Mouse (Mus musculus): ENCODE results near the gene Tubd1.
A peak's percentile ranks its signal among the peaks of the same experiment; 100 is the strongest.

Tubd1 gene

GRCm38 (mm10) chr11:86558258-86558657, 13.5 kb downstream of the Tubd1 start:
- DNase-seq (ENCODE audit: low spot score in 2 of 2): no peak

- no peak for DNase-seq (ENCODE audit: low spot score in 2 of 2)
These were observed 23.6 kb downstream of the Tubd1 start for GRCm38 (mm10) chr11:86568425-86568824.

GRCm38 (mm10) chr11:86570261-86570746, 25.5 kb downstream of the Tubd1 start:
- DNase-seq (ENCODE audit: low spot score in 2 of 2): no peak

GRCm38 (mm10) chr11:86571047-86571855, 26.5 kb downstream of the Tubd1 start:
- no peak for DNase-seq (ENCODE audit: low spot score in 2 of 2)

- DNase-seq (ENCODE audit: low spot score in 2 of 2): no peak
These were observed 27.1 kb downstream of the Tubd1 start for GRCm38 (mm10) chr11:86571871-86572270.

- DNase-seq (ENCODE audit: low spot score in 2 of 2): no peak
These were observed 27.8 kb downstream of the Tubd1 start for GRCm38 (mm10) chr11:86572623-86573022.

GRCm38 (mm10) chr11:86573646-86574231, 28.9 kb downstream of the Tubd1 start:
- DNase-seq (ENCODE audit: low spot score in 2 of 2): no peak

GRCm38 (mm10) chr11:86574408-86574807, 29.6 kb downstream of the Tubd1 start:
- no peak for DNase-seq (ENCODE audit: low spot score in 2 of 2)

- DNase-seq (ENCODE audit: low spot score in 2 of 2): no peak
These were observed 31.0 kb downstream of the Tubd1 start for GRCm38 (mm10) chr11:86575632-86576378.

- DNase-seq (ENCODE audit: low spot score in 2 of 2): no peak
These were observed 32.4 kb downstream of the Tubd1 start for GRCm38 (mm10) chr11:86577231-86577630.

- no peak for DNase-seq (ENCODE audit: low spot score in 2 of 2)
These were observed 33.5 kb downstream of the Tubd1 start for GRCm38 (mm10) chr11:86578106-86578808.

- DNase-seq (ENCODE audit: low spot score in 2 of 2): peak; percentile 17 to 22
These were observed 34.3 kb downstream of the Tubd1 start for GRCm38 (mm10) chr11:86578809-86579730.

- DNase-seq (ENCODE audit: low spot score in 2 of 2): no peak
These were observed 35.0 kb downstream of the Tubd1 start for GRCm38 (mm10) chr11:86579731-86580318.

- DNase-seq (ENCODE audit: low spot score in 2 of 2): no peak
These were observed 35.7 kb downstream of the Tubd1 start for GRCm38 (mm10) chr11:86580319-86581113.

GRCm38 (mm10) chr11:86581250-86581753, 36.5 kb downstream of the Tubd1 start:
- DNase-seq (ENCODE audit: low spot score in 2 of 2): no peak

- no peak for DNase-seq (ENCODE audit: low spot score in 2 of 2)
These were observed 37.3 kb downstream of the Tubd1 start for GRCm38 (mm10) chr11:86581943-86582542.

- DNase-seq (ENCODE audit: low spot score in 2 of 2): no peak
These were observed 37.9 kb downstream of the Tubd1 start for GRCm38 (mm10) chr11:86582543-86583260.

GRCm38 (mm10) chr11:86583313-86583825, 38.6 kb downstream of the Tubd1 start:
- DNase-seq (ENCODE audit: low spot score in 2 of 2): no peak
